Comparison of ENCODE assay signal across 7 mouse cellular contexts in genomic region chr11:20445903-20446264, GRCm38 (mm10).
DNase-seq lines count a peak whose midpoint lies in the region; ATAC-seq lines count a peak whose summit lies in the region.

No protein-coding gene starts in this region.

- peaks cover 9% of the 10 kb centered on the region for H3K4me1 ChIP-seq in hindbrain, embryonic 16.5 days (ENCODE audit: control insufficient read depth, insufficient read depth, low read depth, low read length)

- H3K4me2 ChIP-seq in hindbrain, embryonic 16.5 days (ENCODE audit: low read length) = peak overlapping the region; percentile 56

- no peaks in the 10 kb centered on the region for H3K36me3 ChIP-seq in hindbrain, embryonic 16.5 days (ENCODE audit: control insufficient read depth, insufficient read depth, low read length)

- no peak overlapping the region for H3K27ac ChIP-seq in hindbrain, embryonic 16.5 days (ENCODE audit: low read depth, low read length)

- H3K4me3 ChIP-seq in hindbrain, embryonic 16.5 days (ENCODE audit: low read length) = peak overlapping the region; percentile 31

- 3% methylated on average over 6 of the region's 6 CpGs for WGBS in hindbrain, embryonic 16.5 days

- H3K27me3 ChIP-seq in hindbrain, embryonic 16.5 days (replicated peaks; ENCODE audit: control insufficient read depth, insufficient read depth, low read length) = no peaks in the 10 kb centered on the region

- peak overlapping the region; percentile 5; the same call in 1 of the 2 replicates for H3K9ac ChIP-seq in hindbrain, embryonic 16.5 days (ENCODE audit: low read depth, low read length)

- ATAC-seq in hindbrain, embryonic 16.5 days = peak; percentile 89

- intact Hi-C loops in left cerebral cortex, postnatal 36 days (cut with DNase I) = no loop called here

- no peaks in the 10 kb centered on the region for H3K9me3 ChIP-seq in hindbrain, embryonic 16.5 days (ENCODE audit: control insufficient read depth, low read length)

- DNase-seq in T-cell, adult 2 months (ENCODE audit: low spot score) = peak; percentile 57
- DNase-seq in cerebellum, adult 9-11 months = peak; percentile 39
- peak; percentile 56 to 60 for DNase-seq in frontal cortex, postnatal 36 days (ENCODE audit: low spot score in 2 of 2)
- peak; percentile 44 to 57 for DNase-seq in left cerebral cortex, postnatal 36 days (ENCODE audit: low spot score in 2 of 2)
- DNase-seq in mesoderm, embryonic 11.5 days (ENCODE audit: low read depth, low spot score) = peak; percentile 85
- DNase-seq in right cerebral cortex, postnatal 25 days = peak; percentile 66
